Mouse (Mus musculus) myocyte (in vitro differentiated cells): Measurements from ENCODE around the gene Impg2. TPM values are rescaled to one million over a fixed set of nuclear protein-coding genes. Genes with fewer than 3 reads are reported as not detected.

Source experiments
- H3K27me3 ChIP-seq: one replicate; pipeline ENCODE4 v1.6.1; 2011; ENCODE audit not compliant: control insufficient read depth, insufficient read depth, insufficient read length
- H3K36me3 ChIP-seq: one replicate; pipeline ENCODE4 v1.6.1; 2011; ENCODE audit not compliant: control insufficient read depth, insufficient read depth
- H3K4me2 ChIP-seq: one replicate; pipeline ENCODE4 v1.6.1; 2011; ENCODE audit warnings: low read depth, control low read depth
- H3K4me3 ChIP-seq: one replicate; pipeline ENCODE4 v1.5.1; 2011; ENCODE audit warnings: mild to moderate bottlenecking, control low read depth, moderate library complexity
- H3K79me2 ChIP-seq: one replicate; pipeline ENCODE4 v1.6.1; 2011; ENCODE audit not compliant: control insufficient read depth, insufficient read depth
- H3ac ChIP-seq: one replicate; pipeline ENCODE4 v1.6.1; 2011; ENCODE audit not compliant: control insufficient read depth, insufficient read length
- CEBPB ChIP-seq: IDR thresholded peaks from 2 replicates; pipeline ENCODE4 v1.6.1; 2011; ENCODE audit warnings: mild to moderate bottlenecking, moderate library complexity; ENCODE audit not compliant: poor library complexity, insufficient read depth, severe bottlenecking
- E2F4 ChIP-seq: IDR thresholded peaks from one replicate; pipeline ENCODE4 v1.6.1; 2011; ENCODE audit warnings: mild to moderate bottlenecking, control low read depth, moderate library complexity; ENCODE audit not compliant: insufficient read depth
- MAX ChIP-seq: IDR thresholded peaks from one replicate; pipeline ENCODE4 v1.6.1; 2011; ENCODE audit warnings: low read depth, mild to moderate bottlenecking, control low read depth
- MYOD1 ChIP-seq, 3 experiments: IDR thresholded peaks; one replicate each; pipeline ENCODE4 v1.6.1; 2011; ENCODE audit warnings: control low read depth in 2 of 3, low read depth in 2 of 3, mild to moderate bottlenecking in 2 of 3, moderate library complexity in 1 of 3; ENCODE audit not compliant: insufficient read length in 2 of 3, control insufficient read depth in 1 of 3
- MYOG ChIP-seq, 3 experiments: IDR thresholded peaks; one replicate each; pipeline ENCODE4 v1.6.1; 2011; ENCODE audit warnings: control low read depth in 2 of 3, low read depth in 2 of 3, mild to moderate bottlenecking in 2 of 3; ENCODE audit not compliant: insufficient read length in 2 of 3, control insufficient read depth in 1 of 3, insufficient read depth in 1 of 3
- POLR2A ChIP-seq: IDR thresholded peaks from one replicate; pipeline ENCODE4 v1.6.1; 2011; ENCODE audit warnings: low read depth, mild to moderate bottlenecking, control low read depth, moderate library complexity; ENCODE audit not compliant: insufficient read length
- POLR2AphosphoS2 ChIP-seq: IDR thresholded peaks from one replicate; pipeline ENCODE4 v1.6.1; 2011; ENCODE audit warnings: low read depth, control low read depth; ENCODE audit not compliant: insufficient read length
- REST ChIP-seq: IDR thresholded peaks from one replicate; pipeline ENCODE4 v1.6.1; 2011; ENCODE audit warnings: mild to moderate bottlenecking, control low read depth, moderate library complexity; ENCODE audit not compliant: insufficient read depth, insufficient read length
- SRF ChIP-seq: IDR thresholded peaks from one replicate; pipeline ENCODE4 v1.6.1; 2011; ENCODE audit warnings: low read depth; ENCODE audit not compliant: control insufficient read depth, insufficient read length
- TCF12 ChIP-seq: IDR thresholded peaks from one replicate; pipeline ENCODE4 v1.6.1; 2011; ENCODE audit warnings: mild to moderate bottlenecking, control low read depth; ENCODE audit not compliant: poor library complexity, insufficient read depth, severe bottlenecking
- TCF3 ChIP-seq: IDR thresholded peaks from one replicate; pipeline ENCODE4 v1.6.1; 2011; ENCODE audit warnings: low read depth, control low read depth; ENCODE audit not compliant: insufficient read length
- USF1 ChIP-seq: IDR thresholded peaks from one replicate; pipeline ENCODE4 v1.6.1; 2011; ENCODE audit warnings: low read depth, mild to moderate bottlenecking, control low read depth, moderate library complexity
- polyA plus RNA-seq: library from polyadenylated mRNA; unstranded; fragments of >200 nt; fragmentation: generic; extraction: Trizol; gene quantifications from one replicate; pipeline ENCODE4 v1.2.1, GENCODE M21; 2012; ENCODE audit warnings: missing spikeins

Gene Impg2
- 0.01 TPM for polyA plus RNA-seq

DNA sequence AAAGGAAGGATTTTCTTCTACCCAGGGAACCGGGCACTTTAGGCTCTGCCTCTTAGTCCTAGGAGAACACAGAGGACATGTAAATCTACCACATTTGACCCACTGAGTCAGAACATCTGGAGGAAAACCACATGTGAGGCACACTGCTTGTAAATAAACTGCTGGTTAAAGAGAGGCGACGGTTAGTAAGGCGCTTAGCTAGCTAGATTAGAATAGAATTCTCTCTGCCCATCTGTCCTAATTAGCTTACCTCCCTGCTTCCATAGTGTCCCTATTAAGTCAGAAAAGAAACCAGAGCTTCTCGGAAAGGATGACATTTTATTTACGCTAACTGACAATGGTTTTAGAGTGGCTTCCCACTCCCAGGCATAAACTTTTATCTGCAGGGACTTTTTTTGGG, at the start of gene Impg2:
Impg2 (plus strand) TSS at position 263 of the 400 bp plus-strand sequence.
- H3ac ChIP-seq, result no peak within 1 kb of the TSS
- TF ChIP-seq MAX (no peak), SRF (no peak), CEBPB (no peak), POLR2AphosphoS2 (no peak), TCF3 (no peak), E2F4 (no peak), MYOG (IDR thresholded peaks at IDR 0.05; ENCODE audit: control insufficient read depth in 1 of 3, insufficient read depth in 1 of 3, insufficient read length in 2 of 3, low read depth in 2 of 3) (no peak), TCF12 (no peak), POLR2A (no peak), USF1 (no peak), REST (no peak), MYOD1 (IDR thresholded peaks at IDR 0.05; ENCODE audit: control insufficient read depth in 1 of 3, insufficient read length in 2 of 3, low read depth in 2 of 3) (no peak)
- H3K4me2 ChIP-seq, result no peak within 1 kb of the TSS
- no peaks in the 10 kb centered on the region for H3K79me2 ChIP-seq
- no peak within 1 kb of the TSS for H3K4me3 ChIP-seq
- no peaks in the 10 kb centered on the region for H3K27me3 ChIP-seq
- no peaks in the 10 kb centered on the region for H3K36me3 ChIP-seq

DNA sequence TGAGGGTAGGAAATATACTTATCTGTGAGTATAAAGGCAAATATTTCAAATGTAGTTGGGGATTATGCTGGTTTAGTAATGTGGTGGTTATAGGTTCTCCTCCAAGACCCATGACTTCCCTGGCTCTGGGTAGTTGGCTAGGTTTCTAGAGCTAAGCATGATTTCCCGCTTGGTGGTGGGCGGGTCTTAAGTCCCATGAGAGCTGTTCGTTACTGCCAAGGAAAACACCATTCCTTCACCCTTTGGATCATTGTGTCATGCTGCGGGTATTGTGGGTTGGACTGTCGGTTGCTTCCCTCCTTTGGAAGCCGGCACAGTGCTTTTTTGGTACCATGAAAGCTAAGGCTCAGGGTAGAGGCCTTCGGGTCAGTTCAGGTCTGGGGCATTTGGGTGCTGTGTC, 40.6 kb upstream of the Impg2 start:
- Histone ChIP-seq H3K36me3 (peaks cover 9% of the 10 kb centered on the region), H3K79me2 (no peaks in the 10 kb centered on the region), H3K27me3 (no peaks in the 10 kb centered on the region), H3ac (no peak overlapping the region), H3K4me3 (no peak overlapping the region), H3K4me2 (peak overlapping the region; percentile 32)
- no peak for TF ChIP-seq POLR2A
- no peak for TF ChIP-seq CEBPB
- TF ChIP-seq MAX, result no peak
- no peak for TF ChIP-seq TCF3
- no peak for TF ChIP-seq E2F4
- TF ChIP-seq TCF12, result no peak
- TF ChIP-seq SRF, result no peak
- TF ChIP-seq MYOG (IDR thresholded peaks at IDR 0.05; ENCODE audit: control insufficient read depth in 1 of 3, insufficient read depth in 1 of 3, insufficient read length in 2 of 3, low read depth in 2 of 3), result no peak
- no peak for TF ChIP-seq POLR2AphosphoS2
- no peak for TF ChIP-seq USF1
- no peak for TF ChIP-seq MYOD1 (IDR thresholded peaks at IDR 0.05; ENCODE audit: control insufficient read depth in 1 of 3, insufficient read length in 2 of 3, low read depth in 2 of 3)
- TF ChIP-seq REST, result no peak

DNA sequence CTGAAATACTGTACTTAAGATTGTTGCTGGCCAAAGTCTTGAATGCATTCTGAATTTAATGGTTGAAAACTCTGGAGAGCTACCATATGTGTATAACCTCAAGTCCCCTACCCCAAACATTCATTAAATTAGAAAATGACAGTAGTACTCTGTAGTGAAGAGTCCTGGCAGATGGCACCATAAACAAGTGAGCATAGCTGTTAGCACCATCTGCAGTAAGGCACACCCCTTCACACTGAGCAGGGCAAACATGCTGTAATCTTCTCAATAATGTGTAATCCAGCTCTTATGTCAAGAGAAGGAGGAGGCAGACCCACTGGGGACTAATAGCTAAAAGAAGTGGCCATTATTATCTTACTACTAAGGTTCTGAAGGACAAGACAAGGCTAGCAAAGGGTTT, 33.9 kb upstream of the Impg2 start:
- TF ChIP-seq REST (no peak), USF1 (no peak), POLR2AphosphoS2 (no peak), TCF12 (no peak), MAX (no peak), TCF3 (no peak), POLR2A (no peak), E2F4 (no peak), MYOD1 (IDR thresholded peaks at IDR 0.05; ENCODE audit: control insufficient read depth in 1 of 3, insufficient read length in 2 of 3, low read depth in 2 of 3) (no peak), MYOG (IDR thresholded peaks at IDR 0.05; ENCODE audit: control insufficient read depth in 1 of 3, insufficient read depth in 1 of 3, insufficient read length in 2 of 3, low read depth in 2 of 3) (no peak), SRF (no peak), CEBPB (no peak)
- H3K79me2 ChIP-seq, result no peaks in the 10 kb centered on the region
- peaks cover 9% of the 10 kb centered on the region for H3K36me3 ChIP-seq
- no peak overlapping the region for H3K4me2 ChIP-seq
- no peak overlapping the region for H3ac ChIP-seq
- no peaks in the 10 kb centered on the region for H3K27me3 ChIP-seq
- H3K4me3 ChIP-seq, result no peak overlapping the region

DNA sequence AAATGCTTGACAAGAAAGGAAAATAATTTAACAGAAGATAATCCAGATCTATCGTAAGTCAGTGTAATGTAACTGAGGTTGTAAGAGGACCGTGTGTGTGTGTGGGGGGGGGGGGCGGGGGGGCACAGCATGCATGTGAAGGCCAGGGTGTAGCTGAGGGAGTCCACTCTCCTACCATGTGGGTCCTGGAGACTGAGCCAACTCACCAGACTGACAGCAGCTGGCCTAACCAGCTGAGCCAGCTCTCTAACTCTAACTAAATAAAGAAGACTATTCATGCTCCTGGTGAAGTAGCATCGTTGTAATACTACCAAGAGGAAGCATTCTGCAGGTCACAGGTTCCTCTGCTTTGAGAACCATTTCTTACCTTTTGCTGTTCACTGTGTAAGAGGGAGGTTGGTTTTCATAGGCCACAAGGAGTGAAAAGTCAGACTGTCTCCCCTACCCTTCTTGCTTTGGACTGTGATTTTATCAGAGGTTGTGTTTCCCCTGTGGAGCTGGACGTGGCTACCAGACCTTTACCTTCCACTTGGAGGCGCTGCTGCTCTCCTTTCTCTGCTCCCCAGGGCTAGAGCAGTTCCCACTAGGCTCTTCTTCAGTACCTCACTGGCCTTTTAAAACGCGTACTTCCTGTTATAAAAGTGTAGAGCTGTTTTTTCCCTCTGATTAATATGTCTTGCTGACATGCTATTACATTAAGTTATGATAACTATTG, 28.1 kb upstream of the Impg2 start:
- no peak overlapping the region for H3K4me3 ChIP-seq
- TF ChIP-seq POLR2AphosphoS2, result no peak
- no peak for TF ChIP-seq REST
- no peak for TF ChIP-seq E2F4
- TF ChIP-seq USF1, result no peak
- H3K27me3 ChIP-seq, result no peaks in the 10 kb centered on the region
- no peak overlapping the region for H3ac ChIP-seq
- peaks cover 12% of the 10 kb centered on the region for H3K36me3 ChIP-seq
- H3K4me2 ChIP-seq, result no peak overlapping the region
- no peaks in the 10 kb centered on the region for H3K79me2 ChIP-seq

DNA sequence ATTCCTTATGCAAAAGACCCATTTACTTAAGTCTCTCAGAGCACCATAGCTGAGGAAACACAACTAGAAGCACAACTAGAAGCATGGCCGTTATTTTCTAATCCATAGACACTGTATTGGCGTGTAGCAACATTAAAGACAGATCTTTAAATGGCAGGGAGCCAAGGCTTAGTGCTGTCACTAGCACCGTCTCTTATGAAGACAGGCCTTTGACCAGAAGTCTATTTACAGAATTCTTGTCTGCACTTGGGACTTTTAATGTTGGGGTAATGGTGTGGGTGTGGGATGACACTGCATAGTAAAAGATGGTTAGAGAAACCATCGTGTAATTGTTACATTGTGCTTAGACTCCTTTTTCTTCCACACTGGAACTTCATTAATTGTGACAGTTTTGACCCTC, 17.2 kb upstream of the Impg2 start:
- no peak overlapping the region for H3ac ChIP-seq
- H3K27me3 ChIP-seq, result no peaks in the 10 kb centered on the region
- H3K4me2 ChIP-seq, result no peak overlapping the region
- H3K4me3 ChIP-seq, result no peak overlapping the region
- TF ChIP-seq SRF (no peak), USF1 (no peak), POLR2A (no peak), MAX (no peak), CEBPB (no peak), POLR2AphosphoS2 (no peak), MYOD1 (IDR thresholded peaks at IDR 0.05; ENCODE audit: control insufficient read depth in 1 of 3, insufficient read length in 2 of 3, low read depth in 2 of 3) (no peak), MYOG (IDR thresholded peaks at IDR 0.05; ENCODE audit: control insufficient read depth in 1 of 3, insufficient read depth in 1 of 3, insufficient read length in 2 of 3, low read depth in 2 of 3) (no peak), REST (no peak), TCF3 (no peak), TCF12 (no peak), E2F4 (no peak)
- H3K79me2 ChIP-seq, result no peaks in the 10 kb centered on the region
- H3K36me3 ChIP-seq, result peaks cover 23% of the 10 kb centered on the region
